Mouse (Mus musculus) cerebellum, postnatal 10 days (tissue): ENCODE data around the gene Kif18a.

ENCODE experiments used
- DNase-seq, 2 experiments: peaks; one replicate each; pipeline ENCODE4 v3.0.0; 2021; ENCODE audit warnings: mixed read lengths in 2 of 2

The Kif18a gene

DNA sequence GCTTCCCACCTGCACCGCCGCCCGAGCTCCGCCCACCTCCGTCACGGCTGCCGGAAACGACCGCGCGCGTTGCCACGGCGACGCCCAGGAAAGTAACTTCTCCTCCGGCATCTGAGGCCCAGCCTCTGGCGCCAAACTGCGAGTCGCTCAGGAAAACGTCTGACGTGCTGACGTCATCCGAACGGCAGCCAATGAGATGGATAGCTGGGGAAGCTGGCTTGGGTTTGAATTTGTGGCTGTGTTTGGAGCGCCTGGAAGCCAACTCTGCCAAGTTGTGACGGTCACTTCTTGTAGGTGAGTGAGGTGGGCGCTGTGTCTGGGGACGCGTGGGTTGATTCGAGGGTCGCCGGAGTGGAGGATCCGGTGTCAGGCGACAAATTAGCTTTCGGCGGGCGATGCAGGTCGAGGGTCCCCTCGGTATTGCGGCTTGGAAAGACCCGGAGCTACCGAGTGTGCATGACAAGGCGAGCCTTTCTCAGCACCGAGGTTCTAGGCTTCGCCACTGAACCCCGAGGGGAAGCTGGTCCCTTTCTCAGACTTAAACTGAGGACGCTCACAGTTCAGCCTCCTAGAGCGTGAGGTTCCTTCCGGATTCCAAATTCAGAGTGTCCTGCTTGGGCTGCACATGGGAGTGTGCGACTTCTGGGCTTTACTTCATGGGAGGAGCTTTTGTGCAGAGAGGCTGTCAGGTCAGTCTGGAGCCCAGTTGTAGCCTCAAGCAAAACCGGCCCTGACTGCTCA is at the start of gene Kif18a, which contains the start of gene Mettl15:
Gene Kif18a, plus strand, starts transcription at position 139 of the 741 bp plus-strand sequence.
Gene Mettl15, minus strand, starts transcription at position 149 of the 741 bp plus-strand sequence.
- peak; percentile 97 to 98 for DNase-seq

DNA sequence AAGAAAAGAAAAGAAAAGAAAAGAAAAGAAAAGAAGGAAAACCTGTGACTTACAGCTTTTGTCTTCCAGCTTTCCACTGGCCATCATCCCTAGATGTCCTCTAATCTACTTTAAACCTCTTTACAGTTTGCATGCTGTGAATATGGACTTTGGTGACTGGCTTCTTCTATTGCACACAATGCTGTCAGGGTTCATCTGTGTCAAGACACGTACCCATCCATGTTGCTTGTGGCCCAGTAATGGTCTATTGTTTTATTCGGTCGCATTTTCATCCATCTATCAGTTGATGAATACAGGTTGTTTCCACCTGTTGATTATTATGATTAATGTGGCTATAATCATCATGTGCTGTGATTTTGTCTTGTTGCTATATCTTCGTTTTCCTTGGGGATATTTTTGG is 46.7 kb upstream of the Kif18a start:
- no peak for DNase-seq

DNA sequence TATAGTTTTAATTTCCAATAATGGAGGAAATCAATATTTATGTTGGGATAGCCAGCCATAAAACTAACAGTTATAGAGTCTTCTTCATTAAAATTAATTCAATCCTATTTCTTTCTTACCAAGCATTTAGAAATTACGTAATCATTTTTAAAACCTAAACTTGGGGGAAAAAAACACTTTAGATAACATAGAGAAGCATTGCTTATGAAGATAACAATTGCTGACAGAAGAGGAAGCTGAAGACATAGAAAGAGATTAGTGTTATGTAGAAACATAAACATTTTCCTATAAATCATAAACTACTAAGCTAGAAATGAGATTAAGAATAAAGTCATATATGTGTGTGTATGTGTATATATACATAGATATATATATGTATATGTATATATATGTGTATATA is 44.8 kb upstream of the Kif18a start:
- no peak for DNase-seq

GRCm38 (mm10) chr2:109241947-109242346 is 38.6 kb upstream of the Kif18a start:
- no peak for DNase-seq

DNA sequence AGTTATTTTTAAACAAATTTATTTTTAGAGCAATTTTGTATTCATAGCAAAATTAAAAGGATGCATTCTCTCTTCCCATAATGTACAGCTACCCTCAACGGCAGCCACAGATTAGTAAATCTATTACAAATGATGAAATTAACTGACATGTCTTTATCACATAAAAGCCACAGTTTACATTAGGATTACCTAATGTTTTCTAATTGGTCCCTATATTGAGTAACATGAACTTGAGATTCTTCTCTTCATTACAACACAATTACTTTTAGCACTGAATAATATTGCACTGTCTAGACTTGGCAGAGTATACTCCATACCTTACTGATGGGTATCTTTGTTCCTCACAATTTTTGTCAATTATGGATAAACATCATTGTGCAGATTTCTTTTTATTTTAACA is 17.8 kb upstream of the Kif18a start:
- no peak for DNase-seq

- no peak for DNase-seq
These were observed 7.4 kb upstream of the Kif18a start for GRCm38 (mm10) chr2:109273098-109273497.

- DNase-seq, result peak; percentile 8 to 38
These were observed 2.9 kb upstream of the Kif18a start for GRCm38 (mm10) chr2:109277593-109277992.

DNA sequence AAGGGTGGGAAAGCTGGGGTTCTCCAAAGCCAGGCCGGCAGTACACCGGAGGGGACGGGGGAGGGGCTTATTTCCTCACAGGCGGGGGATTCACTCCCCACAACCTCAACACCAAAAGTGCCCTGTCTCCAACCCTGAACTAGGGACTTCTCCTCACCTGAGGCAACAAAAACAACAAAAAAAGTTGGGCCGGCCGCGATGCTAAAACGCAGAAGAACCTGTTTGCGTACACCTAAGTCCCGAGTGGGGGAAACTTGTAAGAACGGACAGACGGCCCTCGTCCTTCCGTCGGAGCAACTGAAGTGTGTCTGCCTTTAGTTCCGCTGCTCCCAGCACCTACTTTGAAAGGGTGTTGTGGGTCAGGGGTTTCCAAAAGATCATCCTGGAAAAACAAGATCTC is 2.5 kb upstream of the Kif18a start:
- DNase-seq, result peak; percentile 60 to 61

- DNase-seq, result no peak
These were observed 302 bp upstream of the Kif18a start for GRCm38 (mm10) chr2:109280272-109280599.

- DNase-seq, result no peak
These were observed 778 bp downstream of the Kif18a start for GRCm38 (mm10) chr2:109281341-109281690.

- DNase-seq, result no peak
These were observed 3.6 kb downstream of the Kif18a start for GRCm38 (mm10) chr2:109284121-109284520.

DNA sequence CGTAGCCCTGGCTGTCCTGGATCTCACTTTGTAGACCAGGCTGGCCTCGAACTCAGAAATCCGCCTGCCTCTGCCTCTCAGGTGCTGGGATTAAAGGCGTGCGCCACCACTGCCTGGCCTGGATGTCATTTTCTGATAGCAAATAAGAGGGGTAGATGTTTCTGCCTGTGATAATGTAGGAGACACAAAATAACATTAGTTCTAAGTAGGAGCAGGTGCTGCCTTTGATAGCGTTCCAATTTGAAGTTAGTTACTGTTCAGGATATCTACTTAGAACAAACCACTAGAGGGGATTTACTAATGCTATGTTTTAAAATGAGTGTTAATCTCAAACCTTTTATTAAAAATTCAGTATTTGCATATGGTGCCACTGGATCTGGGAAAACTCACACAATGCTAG is 8.8 kb downstream of the Kif18a start:
- no peak for DNase-seq

DNA sequence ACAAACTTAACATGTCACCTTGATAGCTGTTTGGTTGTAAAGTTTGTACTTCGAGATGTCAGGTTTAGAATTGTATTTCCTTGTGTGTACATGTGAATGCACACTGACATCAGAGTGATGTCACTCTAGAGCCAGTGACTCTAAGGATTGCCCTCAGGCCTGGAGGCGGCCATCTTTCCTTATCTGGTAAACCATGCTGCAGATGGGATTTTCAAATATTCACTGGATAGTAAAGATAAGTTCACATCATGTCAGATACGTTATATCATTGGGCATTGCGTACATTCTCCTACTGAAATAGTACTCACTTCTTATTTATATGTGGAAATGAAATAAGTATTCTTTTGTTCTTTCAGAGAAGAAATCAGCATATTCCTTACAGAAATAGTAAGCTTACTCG is 15.7 kb downstream of the Kif18a start:
- DNase-seq, result no peak

DNA sequence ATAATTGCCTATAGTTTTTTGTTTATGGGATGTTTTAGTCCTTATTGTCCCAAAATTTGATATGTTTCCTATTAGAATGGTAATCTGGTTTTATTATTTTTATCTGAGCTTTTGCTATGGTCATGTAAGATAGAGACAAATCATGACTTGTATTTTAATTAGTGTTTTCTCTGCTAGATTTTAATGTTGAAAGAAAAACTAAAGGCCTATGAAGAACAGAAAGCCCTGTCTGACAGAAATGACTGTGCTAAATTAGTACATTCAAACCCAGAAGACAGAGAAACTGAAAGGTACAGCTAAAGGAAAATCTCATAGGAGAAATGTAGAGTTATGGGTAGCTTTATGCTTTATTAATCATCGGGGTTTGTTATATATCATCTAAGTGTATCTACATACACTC is 17.6 kb downstream of the Kif18a start:
- DNase-seq, result no peak

- peak; percentile 75 to 77 for DNase-seq
These were observed 21.7 kb downstream of the Kif18a start for GRCm38 (mm10) chr2:109302234-109302633.

GRCm38 (mm10) chr2:109303638-109304037 is 23.1 kb downstream of the Kif18a start:
- DNase-seq, result no peak

DNA sequence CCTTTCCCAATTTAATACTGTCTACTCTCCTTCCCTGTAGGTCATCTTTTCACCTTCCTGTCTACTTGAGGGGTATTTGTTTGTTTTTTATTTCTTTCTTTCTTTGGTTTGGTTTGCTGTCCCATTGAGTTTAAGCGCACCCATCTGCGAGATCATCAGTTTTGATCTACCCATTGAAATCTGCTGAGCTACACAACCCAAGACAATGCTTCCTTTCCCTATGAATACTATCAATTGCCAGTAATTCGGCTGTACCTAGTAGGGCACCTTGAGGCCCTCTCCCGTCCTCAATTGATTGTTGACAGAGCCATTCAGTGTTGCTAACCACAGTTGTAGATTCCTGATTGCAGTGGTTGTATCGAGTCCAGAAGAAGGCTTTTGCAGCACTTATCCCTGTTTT is 30.8 kb downstream of the Kif18a start:
- no peak for DNase-seq

- no peak for DNase-seq
These were observed 51.3 kb downstream of the Kif18a start for GRCm38 (mm10) chr2:109331807-109332206.

DNA sequence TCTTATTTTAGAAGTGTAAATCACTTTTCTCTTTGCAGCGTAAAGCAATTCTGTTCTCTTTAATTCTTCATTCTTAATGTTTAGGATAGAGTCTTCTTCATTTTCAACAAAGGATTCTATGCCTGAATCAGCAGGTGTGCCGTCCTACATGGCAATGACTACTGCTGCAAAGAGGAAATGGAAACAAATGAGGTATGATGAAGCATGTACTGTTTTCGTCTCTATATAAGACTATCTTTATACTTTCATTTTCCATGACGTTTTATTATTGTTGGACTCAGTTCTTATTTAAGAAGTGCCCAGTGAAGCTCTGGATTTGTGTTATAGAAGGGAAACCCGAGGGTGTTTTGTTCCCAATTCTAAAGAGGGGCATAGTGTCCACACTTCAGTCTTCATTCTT is 53.7 kb downstream of the Kif18a start:
- DNase-seq, result no peak

DNA sequence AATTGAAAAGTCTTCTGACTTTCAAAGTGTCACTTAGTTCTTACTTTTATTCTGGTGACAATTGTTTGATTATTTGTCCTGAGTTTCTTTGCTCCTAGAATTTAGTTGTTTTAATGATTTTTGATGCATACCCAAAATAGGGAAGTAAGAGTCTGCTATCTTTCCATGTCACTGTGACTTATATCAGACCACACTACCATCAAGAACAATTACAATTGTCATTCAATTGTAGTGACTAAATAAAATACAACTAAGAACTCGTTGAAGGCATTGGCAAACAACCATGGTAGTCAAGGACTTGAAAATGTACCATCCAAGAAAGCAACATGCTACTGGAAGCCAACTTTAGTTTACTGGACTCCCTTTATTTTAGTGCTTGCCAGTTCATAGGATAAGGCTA is 55.2 kb downstream of the Kif18a start:
- no peak for DNase-seq

DNA sequence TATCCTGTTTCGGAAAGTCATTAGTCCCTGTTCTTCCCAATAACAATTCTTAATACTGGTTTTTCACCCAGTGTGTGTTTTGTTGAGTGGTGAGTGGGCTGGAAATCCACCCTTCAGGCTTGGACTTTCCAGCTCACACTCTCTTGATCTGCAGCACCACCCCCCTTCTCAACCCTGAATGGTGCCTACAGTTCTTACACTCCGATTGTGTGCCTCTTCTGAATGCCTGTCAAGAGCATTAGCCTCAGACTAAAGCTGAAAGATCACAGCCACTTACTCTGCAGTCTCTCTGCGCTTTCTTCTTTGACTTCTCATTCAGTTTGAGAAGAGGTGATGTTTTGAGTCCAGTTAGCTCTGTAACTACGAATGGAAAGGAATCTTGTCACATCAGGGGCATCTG is 64.8 kb downstream of the Kif18a start:
- no peak for DNase-seq

DNA sequence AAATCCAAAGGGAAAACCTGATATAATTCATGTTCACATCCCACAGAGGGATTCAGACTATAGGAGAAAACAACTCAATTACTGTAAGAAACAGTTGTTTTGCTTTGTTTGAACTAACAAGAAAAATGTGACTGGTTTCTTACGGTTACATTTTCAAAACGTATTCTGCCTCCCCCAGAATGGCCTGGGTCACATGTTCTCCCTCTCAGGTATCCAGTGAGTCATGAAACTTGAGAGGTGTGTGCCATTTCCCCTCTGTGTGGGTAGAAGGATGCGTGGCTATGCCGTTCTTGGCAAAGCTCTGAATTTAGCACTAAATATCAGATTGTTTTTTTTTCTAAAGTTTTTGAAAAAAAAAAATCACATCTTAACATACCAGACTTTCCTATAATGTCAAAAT is 68.2 kb downstream of the Kif18a start:
- DNase-seq, result no peak

GRCm38 (mm10) chr2:109358456-109359141 is 78.1 kb downstream of the Kif18a start:
- DNase-seq, result no peak

GRCm38 (mm10) chr2:109365962-109366361 is 85.4 kb downstream of the Kif18a start:
- DNase-seq, result no peak

DNA sequence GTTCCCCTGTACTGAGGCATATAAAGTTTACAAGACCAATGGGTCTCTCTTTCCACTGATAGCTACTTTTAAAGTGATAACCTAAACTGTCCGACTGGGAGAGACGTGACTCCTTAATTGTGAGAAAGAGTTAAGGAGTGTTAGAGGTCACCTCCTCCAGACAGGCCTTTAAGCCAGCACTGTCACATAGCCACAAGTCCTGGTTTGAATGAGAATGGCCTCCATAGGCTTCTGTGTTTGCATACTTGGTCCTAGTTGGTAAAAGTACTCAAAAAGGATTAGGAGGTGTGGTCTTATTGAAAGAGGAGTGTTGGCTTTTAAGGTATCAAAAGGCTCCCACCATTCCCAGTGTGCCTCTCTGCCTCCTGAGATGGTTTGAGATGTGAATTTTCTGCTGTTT is 94.3 kb downstream of the Kif18a start:
- no peak for DNase-seq
